Mouse (Mus musculus): Measurements from ENCODE around the gene Poln.

Gene Poln

GRCm38 (mm10) chr5:34186961-34187391 is 17.7 kb upstream of the Poln start:
- in situ Hi-C loops (cut with MseI, MboI) = no loop called here

GRCm38 (mm10) chr5:34186391-34186790 is 17.1 kb upstream of the Poln start:
- in situ Hi-C loops (cut with MseI, MboI) = no loop called here

- in situ Hi-C loops (cut with MseI, MboI) = no loop called here
These were observed 16.5 kb upstream of the Poln start for GRCm38 (mm10) chr5:34185791-34186190.

- in situ Hi-C loops (cut with MseI, MboI) = no loop called here
These were observed 15.9 kb upstream of the Poln start for GRCm38 (mm10) chr5:34185051-34185580.

GRCm38 (mm10) chr5:34183976-34184375 is 14.7 kb upstream of the Poln start:
- in situ Hi-C loops (cut with MseI, MboI) = no loop called here

- in situ Hi-C loops (cut with MseI, MboI) = no loop called here
These were observed 14.1 kb upstream of the Poln start for GRCm38 (mm10) chr5:34183156-34183880.

GRCm38 (mm10) chr5:34182486-34182885 is 13.2 kb upstream of the Poln start:
- in situ Hi-C loops (cut with MseI, MboI) = no loop called here

GRCm38 (mm10) chr5:34177821-34178220 is 8.6 kb upstream of the Poln start:
- in situ Hi-C loops (cut with MseI, MboI) = no loop called here

- in situ Hi-C loops (cut with MseI, MboI) = no loop called here
These were observed 7.8 kb upstream of the Poln start for GRCm38 (mm10) chr5:34177091-34177490.

GRCm38 (mm10) chr5:34176691-34177090 is 7.4 kb upstream of the Poln start:
- in situ Hi-C loops (cut with MseI, MboI) = no loop called here

GRCm38 (mm10) chr5:34175403-34175694 is 6.1 kb upstream of the Poln start:
- in situ Hi-C loops (cut with MseI, MboI) = no loop called here

GRCm38 (mm10) chr5:34174550-34175402 is 5.5 kb upstream of the Poln start:
- in situ Hi-C loops (cut with MseI, MboI) = no loop called here

GRCm38 (mm10) chr5:34174021-34174420 is 4.8 kb upstream of the Poln start:
- in situ Hi-C loops (cut with MseI, MboI) = no loop called here

- in situ Hi-C loops (cut with MseI, MboI) = no loop called here
These were observed 1.5 kb upstream of the Poln start for GRCm38 (mm10) chr5:34170726-34171125.

- in situ Hi-C loops (cut with MseI, MboI) = no loop called here
These were observed 706 bp upstream of the Poln start for GRCm38 (mm10) chr5:34169954-34170353.

- in situ Hi-C loops (cut with MseI, MboI) = no loop called here
These were observed 1.4 kb downstream of the Poln start for GRCm38 (mm10) chr5:34167857-34168256.

GRCm38 (mm10) chr5:34165793-34166192 is 3.5 kb downstream of the Poln start:
- in situ Hi-C loops (cut with MseI, MboI) = no loop called here

GRCm38 (mm10) chr5:34148476-34148875 is 20.8 kb downstream of the Poln start:
- in situ Hi-C loops (cut with MseI, MboI) = no loop called here

- in situ Hi-C loops (cut with MseI, MboI) = no loop called here
These were observed 21.7 kb downstream of the Poln start for GRCm38 (mm10) chr5:34147554-34147953.

GRCm38 (mm10) chr5:34139751-34140150 is 29.5 kb downstream of the Poln start:
- in situ Hi-C loops (cut with MseI, MboI) = no loop called here

GRCm38 (mm10) chr5:34132731-34133130 is 36.5 kb downstream of the Poln start:
- in situ Hi-C loops (cut with MseI, MboI) = no loop called here

- in situ Hi-C loops (cut with MseI, MboI) = no loop called here
These were observed 45.1 kb downstream of the Poln start for GRCm38 (mm10) chr5:34124131-34124530.
